Mouse (Mus musculus) stomach, embryonic 14.5 days (tissue): ENCODE measurements around the gene Xdh. TPM values are rescaled to one million over a fixed set of nuclear protein-coding genes. Genes with fewer than 3 reads are reported as not detected.

Experiments
- ATAC-seq: fragments of 200-750 bp; cut with Nextera tagmentation; 2 replicates; pipeline ENCODE4 v1.8.0; 2017; ENCODE audit warnings: low read depth, moderate TSS enrichment; ENCODE audit not compliant: insufficient number of reproducible peaks, insufficient read depth, low FRiP score
- H3K27ac ChIP-seq: fragments of 300-500 bp; sonication (generic); 2 replicates; pipeline ENCODE4 v1.5.1; 2014; ENCODE audit warnings: mild to moderate bottlenecking, low read length, moderate library complexity, mixed read lengths
- H3K27me3 ChIP-seq: fragments of 300-500 bp; sonication (generic); 2 replicates; pipeline ENCODE4 v1.6.1; 2014; ENCODE audit warnings: low read length, control low read depth, mixed read lengths; ENCODE audit not compliant: control insufficient read depth, insufficient read depth
- H3K36me3 ChIP-seq: fragments of 300-500 bp; sonication (generic); 2 replicates; pipeline ENCODE4 v1.6.1; 2014; ENCODE audit warnings: mild to moderate bottlenecking, control low read depth, low read length, moderate library complexity, mixed read lengths; ENCODE audit not compliant: control insufficient read depth, insufficient read depth
- H3K4me1 ChIP-seq: fragments of 300-500 bp; sonication (generic); 2 replicates; pipeline ENCODE4 v1.6.1; 2014; ENCODE audit warnings: low read length, control low read depth, mixed read lengths; ENCODE audit not compliant: control insufficient read depth, insufficient read depth
- H3K4me2 ChIP-seq: fragments of 300-500 bp; sonication (generic); replicated peaks from 2 replicates; pipeline ENCODE4 v1.6.1; 2014; ENCODE audit warnings: low read depth, low read length, control low read depth
- H3K4me3 ChIP-seq: fragments of 300-500 bp; sonication (generic); 2 replicates; pipeline ENCODE4 v1.5.1; 2014; ENCODE audit warnings: low read depth, low read length, control low read depth
- H3K9ac ChIP-seq: fragments of 300-500 bp; sonication (generic); replicated peaks from 2 replicates; pipeline ENCODE4 v1.6.1; 2014; ENCODE audit warnings: low read depth, mild to moderate bottlenecking, control low read depth, low read length, moderate library complexity, mixed read lengths
- H3K9me3 ChIP-seq: fragments of 300-500 bp; sonication (generic); 2 replicates; pipeline ENCODE4 v1.6.1; 2016; ENCODE audit warnings: low read depth, low read length, control low read depth; ENCODE audit not compliant: control insufficient read depth
- WGBS: fragments of 180-500 bp; shearing (Covaris S2); extraction: QIAGEN DNeasy Blood & Tissue Kit; methylation state at CpG from one replicate; pipeline ENCODE4 v1.1.7; 2014; 5-methylcytosine and 5-hydroxymethylcytosine counted together
- polyA plus RNA-seq: library from polyadenylated mRNA; unstranded; fragments of >200 nt; fragmentation: Nextera tagmentation; extraction: Ambion mirVana; gene quantifications from 2 replicates; pipeline ENCODE4 v1.2.1, GENCODE M21; 2014

The Xdh gene
- polyA plus RNA-seq, 1 experiment from 2014 or later = 1.2 TPM

DNA sequence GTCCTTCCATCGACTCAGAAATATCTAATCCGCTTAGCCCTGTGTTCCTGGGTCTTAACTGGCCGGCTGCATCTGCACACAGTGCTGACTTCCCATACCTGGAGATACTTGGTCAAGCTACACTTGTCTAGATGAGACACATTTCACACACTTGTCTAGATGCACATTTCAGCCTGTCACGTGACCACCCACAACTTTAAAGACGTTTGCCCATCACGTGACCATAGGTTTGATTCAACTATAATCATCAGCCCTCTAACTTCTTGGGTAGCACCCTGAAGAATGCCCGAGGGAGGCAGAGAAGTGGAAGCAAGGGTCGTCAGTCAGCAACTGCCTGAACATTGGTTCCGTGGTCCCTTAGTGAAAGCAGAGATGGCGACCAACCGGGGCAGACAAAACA, 22.7 kb upstream of the Xdh start:
- Histone ChIP-seq H3K4me3 (no peak overlapping the region), H3K9me3 (no peaks in the 10 kb centered on the region), H3K9ac (no peak overlapping the region), H3K36me3 (no peaks in the 10 kb centered on the region), H3K27me3 (no peaks in the 10 kb centered on the region), H3K4me1 (no peaks in the 10 kb centered on the region), H3K27ac (no peak overlapping the region), H3K4me2 (no peak overlapping the region)
- ATAC-seq = no peak
- 89% methylated on average over 11 of the region's 11 CpGs for WGBS

GRCm38 (mm10) chr17:73971291-73971690, 21.3 kb upstream of the Xdh start:
- Histone ChIP-seq H3K4me3 (no peak overlapping the region), H3K9me3 (no peaks in the 10 kb centered on the region), H3K27ac (no peak overlapping the region), H3K27me3 (no peaks in the 10 kb centered on the region), H3K4me2 (no peak overlapping the region), H3K36me3 (no peaks in the 10 kb centered on the region), H3K9ac (no peak overlapping the region), H3K4me1 (no peaks in the 10 kb centered on the region)
- ATAC-seq = no peak
- 73% methylated on average over 4 of the region's 4 CpGs for WGBS

DNA sequence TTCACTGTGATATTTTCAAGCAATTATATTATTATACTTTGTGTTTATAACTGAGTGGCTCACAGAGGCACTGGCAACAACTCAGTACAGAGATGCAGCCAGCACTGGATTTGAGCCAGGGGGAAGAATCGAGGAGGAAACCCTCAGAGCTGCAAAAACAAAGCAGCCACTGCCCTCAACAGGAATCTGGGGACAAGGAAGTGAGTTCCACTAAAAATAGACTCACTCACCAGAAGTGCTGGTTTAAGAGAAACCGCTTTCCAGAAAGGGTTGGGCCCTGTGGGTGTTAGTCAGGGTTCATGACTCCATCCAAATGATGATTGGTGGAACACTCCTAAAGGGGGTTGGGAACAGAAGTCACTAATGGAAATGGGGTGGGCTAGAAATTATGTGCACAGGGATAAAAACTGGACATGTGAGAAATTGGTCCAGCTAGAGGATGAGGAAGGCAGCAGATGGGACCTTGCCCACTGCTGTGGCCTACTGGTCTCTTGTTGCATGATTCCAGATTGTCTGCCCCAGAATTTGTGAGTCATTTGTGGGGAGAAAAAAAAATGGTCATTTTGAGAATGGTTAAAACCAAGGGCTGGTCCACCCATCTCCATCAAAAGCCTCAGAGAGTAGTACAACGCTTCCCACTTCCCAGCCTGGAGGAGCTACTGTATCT, 20.5 kb upstream of the Xdh start:
- Histone ChIP-seq H3K9ac (no peak overlapping the region), H3K4me2 (no peak overlapping the region), H3K4me3 (no peak overlapping the region), H3K27me3 (no peaks in the 10 kb centered on the region), H3K4me1 (no peaks in the 10 kb centered on the region), H3K36me3 (no peaks in the 10 kb centered on the region), H3K27ac (no peak overlapping the region), H3K9me3 (no peaks in the 10 kb centered on the region)
- no peak for ATAC-seq
- 55% methylated on average over 3 of the region's 3 CpGs for WGBS

GRCm38 (mm10) chr17:73964856-73965255, 14.9 kb upstream of the Xdh start:
- H3K9me3 ChIP-seq = no peaks in the 10 kb centered on the region
- H3K9ac ChIP-seq = no peak overlapping the region
- ATAC-seq = no peak
- no peaks in the 10 kb centered on the region for H3K36me3 ChIP-seq
- H3K4me2 ChIP-seq = no peak overlapping the region
- H3K27ac ChIP-seq = no peak overlapping the region
- 64% methylated on average over 9 of the region's 9 CpGs for whole genome bisulfite sequencing
- no peak overlapping the region for H3K4me3 ChIP-seq
- H3K4me1 ChIP-seq = no peaks in the 10 kb centered on the region
- H3K27me3 ChIP-seq = no peaks in the 10 kb centered on the region

DNA sequence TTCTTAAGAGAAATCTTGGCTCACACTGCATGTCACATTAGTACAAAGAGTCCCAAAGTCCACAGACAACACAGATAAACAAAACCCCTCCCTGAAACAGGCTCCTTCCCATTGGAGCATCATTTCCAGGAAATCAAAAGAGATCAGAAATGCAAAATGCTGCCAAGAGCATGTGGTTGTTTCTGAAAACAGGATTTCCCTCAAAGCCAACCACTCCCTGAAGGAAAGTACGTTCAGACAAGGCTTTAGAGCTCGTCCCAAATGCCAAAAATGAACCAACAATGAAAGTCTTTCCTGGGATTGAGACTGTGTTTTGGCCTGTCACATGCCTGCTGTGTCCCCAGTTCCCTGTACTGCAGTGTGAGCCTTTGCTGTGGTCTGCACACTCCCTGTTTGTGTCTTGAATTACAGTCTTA, 12.6 kb upstream of the Xdh start:
- Histone ChIP-seq H3K4me2 (no peak overlapping the region), H3K36me3 (no peaks in the 10 kb centered on the region), H3K27ac (no peak overlapping the region), H3K9ac (no peak overlapping the region), H3K9me3 (no peaks in the 10 kb centered on the region), H3K27me3 (no peaks in the 10 kb centered on the region), H3K4me1 (no peaks in the 10 kb centered on the region), H3K4me3 (no peak overlapping the region)
- 63% methylated on average over 2 of the region's 2 CpGs for WGBS
- no peak for ATAC-seq

GRCm38 (mm10) chr17:73961801-73962403, 11.9 kb upstream of the Xdh start:
- no peak overlapping the region for H3K9ac ChIP-seq
- H3K9me3 ChIP-seq = no peaks in the 10 kb centered on the region
- no peak overlapping the region for H3K27ac ChIP-seq
- H3K4me1 ChIP-seq = no peaks in the 10 kb centered on the region
- 81% methylated on average over 1 of the region's 1 CpGs for WGBS
- H3K4me3 ChIP-seq = no peak overlapping the region
- H3K27me3 ChIP-seq = no peaks in the 10 kb centered on the region
- no peak for ATAC-seq
- H3K36me3 ChIP-seq = no peaks in the 10 kb centered on the region
- no peak overlapping the region for H3K4me2 ChIP-seq

- Histone ChIP-seq H3K9me3 (no peaks in the 10 kb centered on the region), H3K9ac (no peak overlapping the region), H3K27me3 (no peaks in the 10 kb centered on the region), H3K36me3 (no peaks in the 10 kb centered on the region), H3K4me3 (no peak overlapping the region), H3K27ac (no peak overlapping the region), H3K4me1 (no peaks in the 10 kb centered on the region), H3K4me2 (no peak overlapping the region)
- no peak for ATAC-seq
- WGBS = 84% methylated on average over 4 of the region's 4 CpGs
These were observed 10.7 kb upstream of the Xdh start for GRCm38 (mm10) chr17:73960745-73961144.

GRCm38 (mm10) chr17:73952103-73952521, 2.1 kb upstream of the Xdh start:
- ATAC-seq = no peak
- 82% methylated on average over 4 of the region's 4 CpGs for WGBS
- H3K9me3 ChIP-seq = no peaks in the 10 kb centered on the region

GRCm38 (mm10) chr17:73950970-73951369, 974 bp upstream of the Xdh start:
- Histone ChIP-seq H3K4me3 (no peak overlapping the region), H3K9ac (no peak overlapping the region), H3K4me2 (no peak overlapping the region), H3K4me1 (no peaks in the 10 kb centered on the region), H3K36me3 (no peaks in the 10 kb centered on the region), H3K9me3 (no peaks in the 10 kb centered on the region), H3K27ac (no peak overlapping the region), H3K27me3 (no peaks in the 10 kb centered on the region)
- WGBS = 78% methylated on average over 5 of the region's 5 CpGs
- ATAC-seq = no peak

More at GRCm38 (mm10) chr17:73952103-73952521, 2.1 kb upstream of the Xdh start:
- Histone ChIP-seq H3K9ac (no peak overlapping the region), H3K4me3 (no peak overlapping the region), H3K27ac (no peak overlapping the region), H3K27me3 (no peaks in the 10 kb centered on the region), H3K4me2 (no peak overlapping the region), H3K4me1 (no peaks in the 10 kb centered on the region), H3K36me3 (no peaks in the 10 kb centered on the region)
